Mouse (Mus musculus): ENCODE results near the gene Trpc7. TPM values are rescaled to one million over a fixed set of nuclear protein-coding genes. Genes with fewer than 3 reads are reported as not detected.

Gene Trpc7
- total RNA-seq, 1 experiment, result not detected

DNA sequence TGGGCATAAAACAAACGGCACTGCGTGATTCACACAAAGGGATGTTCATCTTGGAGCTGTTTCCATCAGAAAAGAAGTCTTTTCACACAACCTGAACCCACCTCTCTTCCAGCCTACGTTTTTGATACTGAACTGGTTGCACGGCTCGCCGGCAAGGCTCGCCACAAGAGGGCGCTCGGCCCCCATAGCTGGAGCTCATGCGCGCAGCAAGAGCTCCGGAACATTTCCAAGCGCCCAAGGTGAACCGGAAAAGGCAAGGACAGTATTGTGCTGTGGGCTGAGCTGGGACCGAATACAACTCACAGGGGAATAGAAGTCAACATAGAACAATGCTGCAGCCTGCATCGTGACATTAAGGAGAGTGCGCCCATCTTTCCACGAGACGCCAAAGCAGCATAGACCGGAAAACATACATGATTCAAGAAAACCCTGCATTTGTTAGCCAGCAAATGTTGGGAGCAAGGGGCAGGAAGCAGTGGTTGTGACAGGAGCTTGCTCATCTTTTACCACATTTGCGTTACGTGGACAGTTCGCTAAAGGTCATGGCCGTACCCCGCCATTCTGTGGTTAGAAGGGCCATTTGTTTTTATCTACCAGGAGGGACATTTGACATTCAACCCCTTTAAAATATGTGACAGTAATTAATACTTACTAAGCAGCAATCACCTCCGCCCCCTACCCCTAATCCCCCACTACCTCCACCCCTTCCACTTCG lies 88.9 kb downstream of the Trpc7 start:
- TF ChIP-seq ZC3H11A (IDR thresholded peaks at IDR 0.05; ENCODE audit: borderline replicate concordance, low read depth, low read length), result peak; percentile 94
- TF ChIP-seq ZNF384 (IDR thresholded peaks at IDR 0.05; ENCODE audit: low read depth, low read length), result no peak
- DNase-seq (ENCODE audit: low read depth, low spot score), result peak; percentile 62
- H3K9me3 ChIP-seq (ENCODE audit: control insufficient read depth, insufficient read depth, low read depth, low read length), result no peaks in the 10 kb centered on the region
- peak overlapping the region in 1 of 2 experiments; percentile 18; a peak in 1 of 4 replicates for H3K4me3 ChIP-seq (ENCODE audit: insufficient read depth in 1 of 2, low read depth in 1 of 2, low read length in 2 of 2, poor library complexity in 1 of 2, severe bottlenecking in 1 of 2)
- no peak overlapping the region for H3K9ac ChIP-seq (ENCODE audit: insufficient read depth, low read depth, low read length, poor library complexity, severe bottlenecking)
- no peaks in the 10 kb centered on the region for H3K36me3 ChIP-seq (ENCODE audit: control insufficient read depth, insufficient read depth, low read length, poor library complexity, severe bottlenecking)
- H3K4me1 ChIP-seq (ENCODE audit: control insufficient read depth in 2 of 2, insufficient read depth in 2 of 2, low read length in 2 of 2, poor library complexity in 1 of 2), result no peaks in the 10 kb centered on the region
- H3K27ac ChIP-seq (ENCODE audit: insufficient read depth, low read depth, low read length, poor library complexity, severe bottlenecking), result no peak overlapping the region
- in situ Hi-C loops (cut with MboI; ENCODE audit: low sequenced_read_pairs in 2 of 2, unreplicated experiment in 2 of 2), result no loop called here

DNA sequence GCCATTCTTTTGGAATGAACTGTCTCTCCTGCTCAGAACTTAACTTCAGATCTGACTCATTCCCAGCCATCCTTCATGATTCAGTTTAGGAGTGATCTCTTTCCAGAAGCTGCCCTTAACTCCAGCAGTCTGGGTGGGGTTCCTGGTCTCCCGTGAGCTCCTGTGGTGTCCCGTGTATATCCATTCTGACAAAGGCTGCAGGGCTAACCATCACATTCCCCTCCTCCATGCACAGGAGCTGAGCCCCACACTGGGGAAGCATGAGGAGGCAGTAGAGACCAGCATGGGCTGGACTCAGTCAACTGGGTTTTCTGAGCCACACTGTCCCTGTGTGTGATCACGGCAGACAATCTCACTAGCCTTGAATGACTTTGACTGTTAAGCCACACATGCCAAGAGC lies 90.7 kb downstream of the Trpc7 start:
- TF ChIP-seq ZNF384 (IDR thresholded peaks at IDR 0.05; ENCODE audit: low read depth, low read length) (no peak), MAFK (IDR thresholded peaks at IDR 0.05; ENCODE audit: insufficient read depth, low read depth, low read length) (no peak), CHD2 (IDR thresholded peaks at IDR 0.05; ENCODE audit: low read depth, low read length) (no peak), ZC3H11A (IDR thresholded peaks at IDR 0.05; ENCODE audit: borderline replicate concordance, low read depth, low read length) (no peak), HCFC1 (IDR thresholded peaks at IDR 0.05; ENCODE audit: borderline replicate concordance, insufficient read depth, low read length) (no peak)
- no peaks in the 10 kb centered on the region for H3K36me3 ChIP-seq (ENCODE audit: control insufficient read depth, insufficient read depth, low read length, poor library complexity, severe bottlenecking)

DNA sequence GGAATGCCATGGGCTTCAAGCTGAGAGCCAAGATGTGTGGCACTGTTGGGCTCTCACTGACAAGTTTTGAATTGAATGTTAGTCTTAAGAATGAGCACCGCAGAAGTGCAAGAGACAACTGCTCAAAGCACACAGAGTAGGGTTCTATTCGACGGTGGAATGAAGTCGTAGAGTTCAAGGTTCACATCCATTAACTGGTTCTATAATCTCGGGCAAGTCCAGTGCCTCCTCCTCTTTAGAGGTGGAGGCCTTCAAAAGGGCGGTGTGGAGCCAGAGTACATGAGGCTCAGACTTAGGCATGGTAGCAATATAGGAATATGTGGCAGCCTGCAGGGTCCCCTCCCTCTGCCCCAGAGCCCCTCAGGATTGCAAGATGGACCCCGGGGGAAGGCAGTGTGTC lies 98.3 kb downstream of the Trpc7 start:
- DNase-seq (ENCODE audit: low read depth, low spot score), result no peak
- in situ Hi-C loops (cut with MboI; ENCODE audit: low sequenced_read_pairs in 2 of 2, unreplicated experiment in 2 of 2), result no loop called here
- H3K27ac ChIP-seq (ENCODE audit: insufficient read depth, low read depth, low read length, poor library complexity, severe bottlenecking), result no peak overlapping the region

More for the DNA sequence above, 90.7 kb downstream of the Trpc7 start:
- Histone ChIP-seq H3K9ac (ENCODE audit: insufficient read depth, low read depth, low read length, poor library complexity, severe bottlenecking) (no peak overlapping the region), H3K4me1 (ENCODE audit: control insufficient read depth in 2 of 2, insufficient read depth in 2 of 2, low read length in 2 of 2, poor library complexity in 1 of 2) (no peaks in the 10 kb centered on the region), H3K9me3 (ENCODE audit: control insufficient read depth, insufficient read depth, low read depth, low read length) (no peaks in the 10 kb centered on the region), H3K27ac (ENCODE audit: insufficient read depth, low read depth, low read length, poor library complexity, severe bottlenecking) (no peak overlapping the region), H3K4me3 (ENCODE audit: insufficient read depth in 1 of 2, low read depth in 1 of 2, low read length in 2 of 2, poor library complexity in 1 of 2, severe bottlenecking in 1 of 2) (no peak overlapping the region)
- in situ Hi-C loops (cut with MboI; ENCODE audit: low sequenced_read_pairs in 2 of 2, unreplicated experiment in 2 of 2), result no loop called here
- no peak for DNase-seq (ENCODE audit: low read depth, low spot score)

DNA sequence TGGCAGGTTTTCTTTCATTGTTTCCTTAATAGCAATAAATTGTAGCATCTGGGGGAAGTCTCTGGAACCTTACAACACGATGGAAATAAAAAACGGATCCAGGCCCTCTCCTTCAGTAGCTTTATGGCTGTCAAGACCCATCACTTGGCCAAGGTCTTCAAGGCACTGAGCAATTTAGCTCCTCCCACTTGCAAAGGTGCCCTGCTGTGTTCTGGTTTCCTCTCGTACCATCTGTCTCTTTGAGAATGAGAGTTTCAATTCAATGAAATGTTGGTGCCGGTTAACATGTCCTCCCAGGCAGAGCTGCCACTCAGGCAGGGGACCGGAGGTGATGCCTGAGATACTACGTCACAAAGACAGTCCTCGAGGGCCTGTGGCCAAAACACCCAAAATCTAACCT lies 100.3 kb downstream of the Trpc7 start:
- Histone ChIP-seq H3K27ac (ENCODE audit: insufficient read depth, low read depth, low read length, poor library complexity, severe bottlenecking) (no peak overlapping the region), H3K4me3 (ENCODE audit: insufficient read depth in 1 of 2, low read depth in 1 of 2, low read length in 2 of 2, poor library complexity in 1 of 2, severe bottlenecking in 1 of 2) (no peak overlapping the region), H3K9ac (ENCODE audit: insufficient read depth, low read depth, low read length, poor library complexity, severe bottlenecking) (no peak overlapping the region), H3K9me3 (ENCODE audit: control insufficient read depth, insufficient read depth, low read depth, low read length) (no peaks in the 10 kb centered on the region), H3K4me1 (ENCODE audit: control insufficient read depth in 2 of 2, insufficient read depth in 2 of 2, low read length in 2 of 2, poor library complexity in 1 of 2) (peaks cover 0 to 4% of the 10 kb centered on the region in 2 experiments; a peak in 1 of 4 replicates), H3K36me3 (ENCODE audit: control insufficient read depth, insufficient read depth, low read length, poor library complexity, severe bottlenecking) (no peaks in the 10 kb centered on the region)
- in situ Hi-C loops (cut with MboI; ENCODE audit: low sequenced_read_pairs in 2 of 2, unreplicated experiment in 2 of 2), result no loop called here
- no peak for TF ChIP-seq MAFK (IDR thresholded peaks at IDR 0.05; ENCODE audit: insufficient read depth, low read depth, low read length)
- TF ChIP-seq ZNF384 (IDR thresholded peaks at IDR 0.05; ENCODE audit: low read depth, low read length), result no peak
- no peak for TF ChIP-seq CHD2 (IDR thresholded peaks at IDR 0.05; ENCODE audit: low read depth, low read length)
- TF ChIP-seq ZC3H11A (IDR thresholded peaks at IDR 0.05; ENCODE audit: borderline replicate concordance, low read depth, low read length), result no peak
- no peak for TF ChIP-seq HCFC1 (IDR thresholded peaks at IDR 0.05; ENCODE audit: borderline replicate concordance, insufficient read depth, low read length)
- DNase-seq (ENCODE audit: low read depth, low spot score), result no peak

More for the DNA sequence above, 98.3 kb downstream of the Trpc7 start:
- no peaks in the 10 kb centered on the region for H3K9me3 ChIP-seq (ENCODE audit: control insufficient read depth, insufficient read depth, low read depth, low read length)
- no peaks in the 10 kb centered on the region for H3K36me3 ChIP-seq (ENCODE audit: control insufficient read depth, insufficient read depth, low read length, poor library complexity, severe bottlenecking)
- H3K9ac ChIP-seq (ENCODE audit: insufficient read depth, low read depth, low read length, poor library complexity, severe bottlenecking), result no peak overlapping the region
- H3K4me1 ChIP-seq (ENCODE audit: control insufficient read depth in 2 of 2, insufficient read depth in 2 of 2, low read length in 2 of 2, poor library complexity in 1 of 2), result peaks cover 0 to 4% of the 10 kb centered on the region in 2 experiments; a peak in 1 of 4 replicates
- no peak for TF ChIP-seq ZC3H11A (IDR thresholded peaks at IDR 0.05; ENCODE audit: borderline replicate concordance, low read depth, low read length)
- no peak for TF ChIP-seq ZNF384 (IDR thresholded peaks at IDR 0.05; ENCODE audit: low read depth, low read length)
- TF ChIP-seq HCFC1 (IDR thresholded peaks at IDR 0.05; ENCODE audit: borderline replicate concordance, insufficient read depth, low read length), result no peak
- no peak for TF ChIP-seq CHD2 (IDR thresholded peaks at IDR 0.05; ENCODE audit: low read depth, low read length)
- no peak for TF ChIP-seq MAFK (IDR thresholded peaks at IDR 0.05; ENCODE audit: insufficient read depth, low read depth, low read length)
- no peak overlapping the region for H3K4me3 ChIP-seq (ENCODE audit: insufficient read depth in 1 of 2, low read depth in 1 of 2, low read length in 2 of 2, poor library complexity in 1 of 2, severe bottlenecking in 1 of 2)

Measured in ES-E14 (cell line).